Mouse (Mus musculus): ENCODE measurements at regions not wholly inside any gene's neighbourhood (a gene's known extent, or its start where the extent isn't known, plus 50 kb on each side); places are given as distances from the start of the nearest gene placed in this dataset.

DNA sequence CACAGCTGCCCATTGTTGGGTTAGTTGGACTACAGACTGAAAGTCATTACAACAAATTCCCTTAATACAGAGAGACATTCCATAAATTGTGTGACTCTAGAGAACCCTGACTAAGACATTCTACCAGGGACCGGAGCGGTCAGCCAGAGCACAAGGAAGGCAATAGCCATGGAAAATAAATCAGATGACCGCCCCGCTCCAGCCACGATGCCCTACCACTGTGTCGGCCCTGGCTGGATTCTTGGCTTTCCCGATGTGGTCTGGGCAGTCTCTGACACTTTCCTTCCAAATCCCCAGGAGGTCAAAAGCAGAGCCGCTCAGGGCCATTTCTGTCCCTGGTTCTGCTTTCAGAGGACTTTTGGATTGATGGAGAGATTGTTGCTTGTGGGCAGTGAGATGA lies 57.8 kb downstream of the Lsm3 start:
- DNase-seq = no peak

DNA sequence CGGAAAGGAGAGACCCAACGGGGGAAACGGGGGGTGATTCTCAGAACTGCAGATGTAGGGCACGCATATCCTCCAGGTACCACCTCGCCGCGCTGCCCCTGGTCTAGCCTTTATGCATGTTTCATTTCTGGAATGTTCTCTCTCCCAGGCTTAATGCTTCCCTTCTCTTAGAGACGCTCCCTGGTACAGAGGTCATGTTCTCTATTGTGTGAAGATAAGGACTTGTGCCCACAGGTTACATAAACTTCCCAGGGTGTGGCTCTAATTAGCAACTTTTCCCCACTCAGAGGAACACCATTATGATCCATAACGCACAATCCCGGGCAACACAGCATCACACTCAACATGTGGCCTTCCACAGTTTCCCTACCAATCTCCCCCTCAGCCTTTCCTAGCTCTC lies 58.7 kb downstream of the Lsm3 start:
- no peak for DNase-seq

DNA sequence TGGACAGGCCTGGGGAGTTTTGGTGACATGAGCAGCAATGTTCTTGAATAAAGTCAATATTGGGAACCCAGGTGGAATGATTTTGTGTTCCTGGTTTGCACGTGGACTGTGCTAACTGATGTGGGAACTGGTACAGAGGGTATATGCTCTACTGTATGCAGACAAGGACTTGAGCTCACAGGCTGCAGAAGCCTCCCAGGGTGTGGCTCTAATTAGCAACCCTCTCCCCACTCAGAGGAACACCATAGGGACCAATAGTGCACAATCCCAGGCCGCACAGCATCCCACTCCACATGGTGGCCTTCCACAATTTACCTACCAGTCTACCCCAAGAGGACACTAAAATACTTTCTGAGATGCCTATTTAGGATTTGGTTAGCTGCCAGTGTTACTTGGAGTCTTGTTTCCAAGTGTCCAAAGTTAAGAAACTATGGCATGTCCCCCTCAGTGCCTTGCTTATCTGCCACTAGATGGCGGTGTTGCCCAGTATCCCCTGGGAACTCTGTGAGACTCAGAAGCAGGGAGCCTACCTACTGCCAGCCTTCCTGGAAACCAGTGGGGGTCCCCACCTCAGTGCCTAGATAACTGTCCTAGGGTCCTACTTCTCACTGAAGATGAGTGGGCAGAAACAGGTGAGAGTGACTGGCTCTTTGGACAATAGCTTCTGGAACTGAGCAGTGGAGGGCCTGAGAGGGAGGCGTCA lies 60.1 kb downstream of the Lsm3 start:
- peak; percentile 46 for DNase-seq

DNA sequence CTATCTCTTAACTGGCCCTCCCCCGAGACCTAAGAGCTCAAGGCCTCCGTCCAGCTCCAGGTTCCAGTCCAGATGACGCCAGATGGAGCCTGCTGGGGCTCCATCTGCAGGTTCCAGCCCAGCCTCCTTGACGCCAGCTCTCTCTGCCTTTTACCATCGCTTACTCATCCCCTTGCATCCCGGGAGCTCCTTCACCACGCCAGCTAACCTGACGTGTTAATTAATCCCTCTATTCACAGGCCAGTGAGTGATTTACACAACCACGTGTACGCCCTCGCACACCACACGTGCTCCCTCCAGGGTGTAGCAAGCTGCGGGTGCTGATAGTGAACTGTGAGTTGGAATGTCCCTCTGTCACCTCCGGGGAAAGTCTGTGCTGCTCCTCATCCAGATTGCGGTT lies 61.2 kb downstream of the Lsm3 start:
- DNase-seq = peak; percentile 75

DNA sequence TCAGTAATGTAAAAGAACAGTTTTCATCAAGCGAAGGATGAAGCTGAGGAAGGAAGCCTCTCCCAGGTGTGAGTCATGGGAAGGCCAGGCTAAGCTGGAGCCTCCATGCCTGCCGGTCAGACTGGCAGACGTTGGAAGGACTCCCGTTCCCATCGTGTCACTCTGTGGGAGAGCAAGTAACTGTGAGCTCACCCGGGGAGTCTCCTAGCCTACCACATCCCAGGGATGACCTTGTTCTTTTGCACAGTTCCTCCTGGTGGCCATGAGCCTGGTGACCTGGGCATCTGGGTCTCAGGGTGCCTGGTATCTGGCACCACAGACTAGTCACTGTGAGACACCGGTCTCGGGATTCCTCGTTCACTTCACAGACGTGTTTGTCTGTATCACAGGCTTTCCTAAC lies 63.9 kb downstream of the Lsm3 start:
- DNase-seq = no peak

DNA sequence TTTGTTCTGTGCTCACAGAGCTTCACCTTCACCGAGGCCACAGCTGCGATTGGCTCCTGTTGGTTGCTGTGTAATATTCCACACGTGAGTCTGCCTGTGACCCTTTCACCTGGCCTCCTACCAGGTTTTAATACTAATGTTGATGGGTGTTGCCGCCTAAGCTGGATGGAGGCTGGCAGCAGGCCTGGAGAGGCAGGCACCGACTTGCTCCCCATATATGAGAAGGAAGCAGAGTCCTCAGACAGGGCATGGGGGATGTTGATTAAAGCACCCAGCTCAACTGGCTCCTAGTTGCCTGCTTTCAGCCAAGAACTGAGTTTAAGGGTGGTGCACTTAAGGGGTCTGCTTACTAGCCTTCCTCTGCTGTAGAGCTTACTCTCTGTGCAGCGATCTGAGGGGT lies 64.9 kb downstream of the Lsm3 start:
- DNase-seq = no peak

DNA sequence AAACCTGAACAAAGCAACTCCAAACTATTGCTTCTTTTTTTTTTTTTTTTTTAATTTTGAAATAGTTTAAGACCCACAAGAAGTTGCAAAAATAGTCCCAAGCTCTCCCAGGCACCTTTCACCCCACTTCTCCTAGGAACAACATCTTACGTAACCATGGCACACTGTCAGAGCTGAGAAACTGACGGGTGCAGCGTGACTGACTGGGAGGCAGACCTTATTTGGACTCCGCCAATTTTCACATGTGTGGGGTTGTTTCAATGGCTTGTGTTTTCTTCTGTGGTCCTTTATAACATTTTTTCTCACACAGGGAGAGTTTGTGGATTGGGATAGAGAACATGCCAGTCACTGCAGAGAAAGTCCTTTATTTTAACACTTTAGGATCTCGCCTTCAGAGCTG lies 66.6 kb downstream of the Lsm3 start:
- DNase-seq = peak; percentile 73

DNA sequence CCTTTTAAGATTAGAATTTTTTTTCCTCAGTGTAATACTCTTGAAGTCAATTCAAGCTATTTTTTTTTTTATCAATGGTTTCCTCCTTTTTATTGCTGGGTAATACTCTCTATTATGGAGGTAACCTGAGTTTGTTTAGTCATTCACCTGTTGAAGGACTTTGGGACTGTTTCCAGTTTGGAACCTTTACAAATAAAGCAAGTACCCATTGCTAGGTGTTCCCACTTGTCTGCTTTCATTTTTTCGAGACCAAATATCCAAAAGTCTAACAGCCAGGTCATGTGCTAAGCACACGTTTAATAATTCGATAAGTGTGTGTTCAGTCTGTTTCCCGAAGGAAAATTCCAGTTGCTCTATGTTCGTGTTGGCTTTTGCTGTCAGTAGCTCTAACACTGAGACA lies 67.6 kb downstream of the Lsm3 start:
- no peak for DNase-seq

DNA sequence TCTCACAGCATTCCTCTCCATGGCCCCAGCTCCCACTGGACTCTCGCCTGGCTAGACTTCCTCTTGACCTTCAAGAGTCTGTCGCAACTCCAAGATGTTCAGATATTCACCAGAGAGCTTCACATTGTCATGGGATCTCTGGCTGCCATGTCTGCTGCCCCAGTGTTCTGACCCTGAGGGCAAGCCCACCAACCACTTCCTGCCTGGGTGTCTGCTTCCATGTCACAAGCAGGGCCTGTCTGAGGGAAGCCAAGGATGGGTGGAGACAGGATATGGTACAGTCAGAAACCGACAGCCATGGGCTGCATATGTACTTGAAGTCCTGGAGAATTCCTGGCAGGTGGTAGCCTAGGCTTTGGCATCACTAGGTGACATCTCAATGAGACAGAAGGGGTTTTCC lies 69.8 kb downstream of the Lsm3 start:
- DNase-seq = no peak

DNA sequence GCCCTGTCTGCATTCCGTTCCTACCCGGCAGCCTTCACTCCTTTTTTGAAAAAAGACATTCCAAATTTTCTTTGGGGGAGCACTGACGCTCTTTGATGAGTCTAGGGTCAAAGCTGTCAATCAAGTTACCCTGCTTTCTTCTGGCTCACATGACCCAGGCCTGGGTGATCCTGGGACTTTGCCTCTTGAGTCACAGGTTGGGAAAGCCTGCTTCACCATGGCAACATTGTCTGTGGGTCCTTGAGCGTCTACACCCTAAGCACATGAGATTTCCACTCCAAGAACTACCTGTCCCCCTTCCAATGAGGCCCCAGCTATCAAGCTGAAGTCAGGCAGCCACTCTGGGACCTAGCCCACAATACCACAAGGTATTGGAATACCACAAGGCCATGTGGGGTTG lies 73.5 kb downstream of the Lsm3 start:
- DNase-seq = peak; percentile 76

DNA sequence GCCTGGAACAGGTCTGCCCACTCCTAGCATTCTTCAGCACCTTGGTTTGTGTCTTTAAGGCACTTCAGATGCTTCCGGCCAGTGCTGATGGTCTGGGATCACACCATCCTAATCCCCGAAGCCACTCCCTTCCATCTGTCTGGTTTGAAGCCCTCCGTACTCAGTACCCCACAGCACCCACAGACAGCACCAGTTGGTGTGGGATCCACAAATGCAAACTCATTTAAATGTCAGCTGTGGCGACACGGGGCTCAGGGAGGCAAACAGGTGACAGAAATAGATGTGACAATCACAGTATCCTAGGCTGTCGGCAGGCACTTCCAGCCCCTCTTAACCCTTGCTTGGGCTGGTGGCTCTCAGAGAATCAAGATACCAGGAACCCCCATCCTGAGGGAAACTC lies 74.7 kb downstream of the Lsm3 start:
- DNase-seq = no peak

DNA sequence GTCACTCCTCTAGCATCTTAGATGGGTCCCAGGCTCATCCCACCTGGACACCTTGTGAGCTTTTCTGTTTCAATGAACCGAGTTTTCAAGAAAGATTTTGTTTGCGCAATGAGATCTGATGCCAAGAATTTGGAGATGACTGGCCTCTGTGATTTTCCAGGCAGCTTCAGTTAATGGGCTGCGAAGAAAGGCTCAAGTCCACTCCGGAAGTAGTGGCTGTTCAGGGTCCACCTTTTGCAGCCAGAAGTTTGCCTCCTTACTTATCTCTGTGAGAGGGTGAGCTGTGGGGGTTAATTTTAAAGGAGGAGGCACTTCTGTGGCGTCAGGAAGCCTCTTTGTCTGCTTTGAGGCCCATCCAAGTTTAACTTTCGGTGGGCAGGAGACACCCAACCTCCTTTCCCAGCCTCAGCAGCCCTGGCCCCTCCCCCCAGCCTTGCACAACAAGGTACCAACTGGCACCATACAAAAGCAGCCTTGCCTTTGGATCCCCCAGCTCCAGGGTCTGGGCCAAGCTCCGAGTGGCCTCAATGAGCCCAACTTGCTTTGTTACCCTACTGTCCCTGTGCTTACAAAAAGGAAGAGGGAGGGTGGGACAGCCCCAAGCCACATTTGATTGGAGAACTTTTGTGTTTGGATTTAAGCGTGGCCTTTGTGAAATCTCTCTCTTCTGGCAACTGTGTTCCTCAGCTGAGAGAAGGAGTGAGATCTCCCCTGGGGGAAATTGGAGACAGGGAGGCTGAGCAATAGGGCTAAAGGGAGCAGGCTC lies 75.3 kb downstream of the Lsm3 start:
- peak; percentile 88 for DNase-seq

DNA sequence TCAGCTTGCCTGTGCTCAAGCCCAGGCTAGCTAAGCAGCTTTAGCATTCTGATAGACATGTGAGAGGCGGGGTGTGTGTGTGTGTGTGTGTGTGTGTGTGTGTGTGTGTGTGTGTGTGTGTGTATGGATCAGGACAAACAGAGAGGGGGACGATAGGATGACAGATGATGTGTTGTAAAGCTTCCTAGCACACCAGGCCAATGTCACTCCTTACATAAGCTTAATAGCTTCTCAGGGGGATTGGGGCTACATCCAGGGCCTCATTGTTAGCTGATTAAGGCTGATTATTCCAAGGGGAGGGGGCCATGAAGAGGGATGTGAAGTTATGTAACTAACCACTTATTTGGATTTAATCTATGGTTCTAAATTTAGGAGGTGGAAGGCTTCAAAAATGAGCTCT lies 76.9 kb downstream of the Lsm3 start:
- DNase-seq = no peak

DNA sequence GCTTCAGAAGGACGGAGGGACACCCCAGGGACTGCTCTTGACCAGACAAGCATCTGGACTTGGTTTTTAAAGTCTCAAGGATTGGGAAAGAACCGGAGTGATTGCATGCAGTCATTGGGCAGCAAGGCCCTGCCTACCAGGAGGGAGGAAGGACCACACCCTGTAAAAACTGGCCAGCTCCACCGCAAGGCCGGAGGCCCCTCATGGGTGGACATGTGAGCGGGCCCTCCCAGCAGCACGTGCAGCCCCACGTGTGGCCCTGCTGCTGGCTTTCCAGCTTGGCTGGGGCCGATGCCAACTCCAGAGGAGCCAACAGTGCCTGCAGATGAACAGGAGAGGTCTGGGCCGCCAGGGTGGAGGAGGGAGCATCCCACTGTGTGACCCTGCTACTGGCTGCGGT lies 83.2 kb downstream of the Lsm3 start:
- DNase-seq = peak; percentile 99

DNA sequence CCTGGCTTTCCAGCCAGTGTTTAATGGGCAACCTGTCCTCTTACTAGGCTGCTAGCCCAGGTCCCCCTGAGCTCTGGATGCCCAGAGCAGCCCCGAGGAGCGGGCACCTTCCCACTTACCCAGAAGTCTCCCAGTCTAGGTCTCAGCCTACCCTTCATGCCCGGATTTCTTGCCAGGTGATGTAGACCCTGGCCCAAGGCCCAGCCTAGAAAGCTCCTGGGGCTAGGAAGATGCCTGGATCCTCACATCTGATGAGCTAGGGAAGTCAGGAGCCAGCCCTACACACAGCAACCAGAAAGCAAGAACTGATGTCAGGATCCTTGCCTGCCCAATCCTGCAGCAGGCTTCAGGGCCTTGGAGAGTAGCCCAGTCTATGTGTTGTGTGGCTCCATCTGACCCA lies 83.7 kb upstream of the Slc6a6 start:
- no peak for DNase-seq

DNA sequence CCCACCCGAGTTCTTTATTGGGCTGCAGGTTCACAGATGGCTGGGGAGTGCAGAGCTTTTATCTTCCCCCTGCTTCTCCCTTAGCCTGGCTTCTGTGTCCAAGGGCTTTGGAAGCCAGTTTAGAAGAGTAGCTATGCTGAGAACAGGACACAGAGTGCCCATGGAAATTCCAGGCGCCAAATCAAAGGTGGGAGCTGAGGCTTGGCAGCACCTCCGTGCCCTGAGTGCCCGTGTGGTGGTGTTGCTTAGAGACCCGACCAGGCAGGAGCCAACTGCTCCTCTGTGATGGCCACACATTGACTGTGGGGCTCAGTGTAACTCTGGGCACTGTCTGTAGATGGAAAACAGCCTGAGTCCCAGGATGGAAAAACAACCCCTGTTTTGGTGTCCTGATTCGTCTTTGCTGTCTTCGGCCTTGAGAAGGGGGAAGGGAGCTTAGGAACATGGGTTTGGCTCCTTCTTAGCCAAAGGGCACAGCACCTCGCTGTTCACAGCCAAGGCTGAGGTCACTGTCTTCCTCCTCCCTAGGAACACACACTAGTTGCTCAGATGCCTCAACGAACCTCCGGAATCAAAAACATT lies 77.1 kb upstream of the Slc6a6 start:
- DNase-seq = no peak

DNA sequence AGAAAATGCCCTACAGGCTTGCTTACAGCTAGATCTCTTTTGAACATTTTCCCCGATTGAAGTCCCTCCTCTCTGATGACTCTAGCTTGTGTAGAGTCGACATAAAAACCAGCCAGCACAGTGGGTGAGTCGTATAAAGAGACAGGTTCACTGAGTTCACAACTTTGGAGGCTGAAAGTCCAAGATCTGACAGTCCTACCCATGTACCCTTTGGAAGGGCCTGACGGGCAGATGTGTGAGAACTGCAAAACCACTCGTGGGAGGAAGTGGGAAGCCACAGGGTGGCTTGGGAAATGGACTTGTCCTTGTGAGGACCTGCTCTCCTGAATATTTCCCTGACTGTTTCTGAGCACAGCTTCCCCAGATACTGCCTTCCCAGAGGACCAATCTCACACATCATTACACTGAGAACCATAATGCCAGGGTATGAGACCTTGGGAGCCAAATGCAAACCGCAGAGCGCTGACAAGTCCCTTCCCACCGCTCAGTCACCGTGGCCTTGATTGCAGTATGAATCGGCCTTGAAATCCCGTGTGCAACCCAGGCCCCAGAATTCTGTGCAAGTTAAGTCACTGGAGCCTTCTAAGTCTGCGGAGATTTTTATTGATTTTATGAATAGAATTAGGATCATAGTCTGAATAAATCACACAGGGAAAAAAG lies 76.1 kb upstream of the Slc6a6 start:
- peak; percentile 28 for DNase-seq

DNA sequence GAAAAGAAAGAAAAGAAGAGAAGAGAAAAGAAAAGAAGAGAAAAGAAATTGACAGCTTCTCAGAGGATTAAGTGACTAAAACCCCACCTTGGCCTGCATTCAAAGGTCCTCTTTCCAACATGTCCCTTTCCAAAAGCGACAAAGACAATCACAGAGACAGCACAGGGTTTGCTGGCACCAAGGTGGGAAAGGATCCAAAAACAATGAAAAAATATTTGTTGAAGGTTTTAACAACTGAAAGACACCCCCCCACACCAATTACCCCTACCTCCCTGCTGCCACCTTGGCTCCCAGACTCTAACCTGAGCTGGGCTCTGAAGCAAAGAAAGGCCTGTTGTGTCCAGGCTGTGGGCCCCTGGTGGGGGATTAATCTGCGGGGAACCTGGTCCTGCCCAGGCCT lies 74.2 kb upstream of the Slc6a6 start:
- DNase-seq = no peak

DNA sequence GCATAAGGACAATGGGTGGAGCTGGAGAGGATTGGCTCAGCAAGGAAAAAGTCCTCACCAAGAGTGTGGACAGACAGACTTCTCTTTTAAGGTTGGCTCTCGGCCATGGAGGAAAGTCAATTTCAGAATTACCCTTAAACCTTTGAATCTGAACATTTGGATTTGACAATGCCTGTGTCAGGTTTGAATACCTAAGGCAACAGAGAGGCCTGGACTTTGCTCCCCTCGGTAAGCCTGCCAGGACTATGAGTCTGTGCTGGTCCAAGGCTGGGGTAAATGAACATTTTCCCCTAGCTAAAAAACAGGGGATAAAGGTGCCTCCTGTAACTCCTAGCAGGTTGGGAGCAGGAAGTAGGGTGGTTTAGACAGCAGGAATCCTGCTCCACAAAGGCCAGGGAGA lies 68.8 kb upstream of the Slc6a6 start:
- DNase-seq = peak; percentile 83

DNA sequence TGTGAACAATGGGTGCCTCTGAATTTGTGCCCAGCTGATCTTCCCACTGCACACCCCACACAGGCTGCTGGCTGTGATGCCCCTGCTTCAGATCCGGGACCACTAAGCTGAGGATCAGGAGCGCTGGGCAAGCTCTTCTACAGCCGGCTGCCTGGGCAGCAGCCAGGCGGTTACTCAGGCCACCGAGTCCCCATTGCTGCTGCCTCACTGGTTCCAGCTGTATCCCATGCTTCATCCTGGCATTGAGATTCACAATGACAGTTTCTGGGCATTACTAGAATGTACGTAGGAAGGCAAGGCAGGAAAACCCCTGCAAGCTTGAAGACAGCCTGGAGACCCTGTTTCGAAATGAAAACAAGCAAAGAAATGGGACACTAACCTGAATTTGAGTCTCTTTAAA lies 67.3 kb upstream of the Slc6a6 start:
- no peak for DNase-seq

DNA sequence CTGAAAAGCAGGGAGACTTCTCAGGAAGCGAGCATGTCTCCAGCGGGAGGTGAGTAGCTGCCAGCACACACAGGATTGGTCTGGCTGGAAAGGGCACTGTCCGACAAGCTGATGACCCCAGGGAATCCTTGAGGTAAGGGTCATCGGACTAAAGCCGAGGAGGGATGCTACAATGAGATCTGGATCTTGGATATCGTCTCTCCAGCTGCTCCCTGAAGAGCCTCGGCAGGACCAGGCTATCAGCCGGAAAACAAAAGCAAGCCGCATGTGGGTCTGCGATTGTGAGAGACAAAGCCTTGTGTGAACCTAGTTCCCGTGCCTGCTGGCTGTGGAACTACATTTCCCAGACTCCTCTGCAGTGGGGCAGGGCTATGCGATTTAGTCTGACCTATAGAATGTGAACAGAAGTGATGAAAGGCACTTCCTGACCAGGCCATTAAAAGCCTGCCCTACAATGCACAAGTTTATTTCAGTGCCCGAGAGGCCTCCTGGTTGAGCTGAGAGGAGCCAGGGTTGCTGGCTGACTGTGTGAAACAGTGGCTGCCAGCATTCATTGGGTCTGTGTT lies 66.7 kb upstream of the Slc6a6 start:
- DNase-seq = peak; percentile 60

DNA sequence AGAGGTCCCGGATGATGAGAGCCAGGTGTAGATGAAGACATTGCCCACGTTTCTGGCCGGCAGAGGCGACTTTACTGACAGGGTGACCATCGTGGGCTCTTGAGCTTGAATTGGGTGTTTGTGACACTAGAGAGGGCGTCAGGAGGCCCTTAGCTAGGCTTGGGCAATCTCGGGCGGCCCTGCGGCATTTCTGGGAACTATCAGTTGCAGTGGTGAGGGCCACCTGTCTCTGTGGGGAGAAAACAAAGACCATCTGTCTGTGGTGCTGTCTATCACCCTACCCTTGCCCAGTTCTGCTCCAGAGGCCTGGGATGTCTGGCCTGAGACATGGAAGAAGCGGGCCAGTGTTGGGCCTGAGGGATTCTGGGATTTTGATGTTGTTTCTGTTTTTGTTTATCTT lies 66.2 kb upstream of the Slc6a6 start:
- no peak for DNase-seq

DNA sequence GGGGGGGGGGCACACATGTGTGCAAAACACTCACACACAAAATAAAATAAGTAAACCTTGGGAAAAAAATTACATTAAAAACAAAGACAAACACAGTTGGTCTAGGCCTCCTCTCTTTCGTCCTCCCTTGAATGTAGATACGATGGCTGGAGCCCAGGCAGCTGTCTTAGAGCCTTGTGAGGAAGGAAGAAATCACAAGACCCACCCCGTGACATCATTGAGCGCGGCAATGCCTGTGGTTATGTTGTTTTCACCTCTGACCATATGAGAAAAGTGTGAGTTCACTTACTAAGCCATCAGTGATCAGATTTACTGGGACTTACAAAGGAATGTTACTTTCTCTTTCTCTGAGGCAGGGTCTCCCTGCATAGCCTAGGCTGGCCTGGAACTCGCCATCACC lies 64.8 kb upstream of the Slc6a6 start:
- no peak for DNase-seq

Data from kidney, adult 11 months (tissue).